In the genomic region with DNA sequence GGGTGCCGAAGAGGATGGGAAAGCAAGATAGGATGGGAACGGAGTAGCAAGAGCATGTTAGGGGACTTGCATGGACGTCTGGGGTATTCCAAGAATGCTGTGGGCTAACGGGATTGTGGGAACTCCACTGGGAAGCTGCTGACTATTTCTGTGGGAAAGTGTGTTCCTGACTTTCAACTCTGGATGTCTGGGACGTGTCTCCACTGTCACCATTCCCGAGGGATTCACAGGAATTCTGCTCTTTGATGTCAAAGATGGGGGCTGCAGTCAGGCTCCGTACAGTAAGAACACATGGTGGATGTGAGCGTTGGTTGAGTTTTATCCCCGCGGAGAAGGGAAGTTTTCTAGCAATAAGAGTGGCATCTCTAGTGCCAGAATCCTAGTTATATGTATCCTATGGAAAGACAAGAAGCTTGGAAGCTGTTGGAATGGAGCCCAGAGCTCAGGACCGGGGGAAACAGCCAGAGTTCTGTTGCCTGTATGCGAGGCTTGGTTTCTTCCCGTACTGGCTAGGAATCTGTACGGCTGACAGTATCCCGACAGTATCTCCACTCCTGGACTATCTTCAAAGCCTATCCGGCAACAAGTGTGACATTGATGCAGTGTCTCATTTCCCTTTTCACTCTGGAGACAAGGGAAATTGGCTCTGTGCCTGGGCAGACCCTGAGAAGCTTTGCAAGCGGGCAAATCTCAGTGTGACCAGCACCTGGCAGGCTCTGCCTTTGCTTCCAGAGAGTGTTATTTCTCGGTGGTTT, we compare ENCODE assay signal across 8 mouse cellular contexts. TPM values are rescaled to one million over a fixed set of nuclear protein-coding genes. Genes with fewer than 3 reads are reported as not detected.
DNase-seq lines count a peak whose midpoint lies in the region; ATAC-seq and TF ChIP-seq lines count a peak whose summit lies in the region.

No protein-coding gene starts in this region.

- H3K27ac ChIP-seq in midbrain, embryonic 12.5 days (replicated peaks): no peak overlapping the region
- no peak overlapping the region for H3K27ac ChIP-seq in midbrain, embryonic 10.5 days (replicated peaks)
- peak overlapping the region; percentile 57 for H3K27ac ChIP-seq in hindbrain, postnatal 0 days
- H3K27ac ChIP-seq in liver, postnatal 0 days (ENCODE audit: low read depth): no peak overlapping the region

- TF ChIP-seq EP300 in liver, postnatal 0 days (IDR thresholded peaks at IDR 0.05; ENCODE audit: low read depth): no peak

- peak; percentile 47 to 77 for DNase-seq in adrenal gland, adult (ENCODE audit: inconsistent age in 2 of 2, low spot score in 1 of 2)
- DNase-seq in adrenal gland, adult 18-20 months (ENCODE audit: low spot score in 2 of 2): no peak
- DNase-seq in midbrain, embryonic 10.5 days (ENCODE audit: low spot score): no peak
- DNase-seq in hindbrain, postnatal 0 days (ENCODE audit: low spot score): peak; percentile 91
- peak; percentile 62 for DNase-seq in lung, postnatal 36 days
- DNase-seq in liver, postnatal 0 days: no peak
- no peak for DNase-seq in B cell, adult 2 months

- H3K9me3 ChIP-seq in midbrain, embryonic 12.5 days: no peaks in the 10 kb centered on the region
- H3K9me3 ChIP-seq in midbrain, embryonic 10.5 days (replicated peaks): peaks cover 12% of the 10 kb centered on the region; the same call in 1 of the 2 replicates
- no peaks in the 10 kb centered on the region for H3K9me3 ChIP-seq in hindbrain, postnatal 0 days (ENCODE audit: low read length)
- no peaks in the 10 kb centered on the region for H3K9me3 ChIP-seq in liver, postnatal 0 days (ENCODE audit: low read length)

- H3K27me3 ChIP-seq in midbrain, embryonic 12.5 days: no peaks in the 10 kb centered on the region
- H3K27me3 ChIP-seq in midbrain, embryonic 10.5 days (ENCODE audit: low read depth, poor library complexity, severe bottlenecking): no peaks in the 10 kb centered on the region
- H3K27me3 ChIP-seq in hindbrain, postnatal 0 days (ENCODE audit: insufficient read depth, low read length): no peaks in the 10 kb centered on the region
- H3K27me3 ChIP-seq in liver, postnatal 0 days (ENCODE audit: insufficient read depth, low read length): no peaks in the 10 kb centered on the region

- H3K4me1 ChIP-seq in midbrain, embryonic 12.5 days: peaks cover 4% of the 10 kb centered on the region; the same call in 1 of the 2 replicates
- peaks cover 5% of the 10 kb centered on the region; the same call in 1 of the 2 replicates for H3K4me1 ChIP-seq in midbrain, embryonic 10.5 days
- H3K4me1 ChIP-seq in hindbrain, postnatal 0 days (ENCODE audit: insufficient read depth, low read length): peaks cover 6% of the 10 kb centered on the region; the same call in 1 of the 2 replicates
- H3K4me1 ChIP-seq in liver, postnatal 0 days (ENCODE audit: insufficient read depth): peaks cover 10% of the 10 kb centered on the region; the same call in 1 of the 2 replicates

- TF ChIP-seq CTCF in hindbrain, postnatal 0 days (IDR thresholded peaks at IDR 0.05; ENCODE audit: low read depth): no peak
- no peak for TF ChIP-seq CTCF in liver, postnatal 0 days (IDR thresholded peaks at IDR 0.05; ENCODE audit: low read depth)

- H3K9ac ChIP-seq in midbrain, embryonic 12.5 days (replicated peaks): no peak overlapping the region
- no peak overlapping the region for H3K9ac ChIP-seq in hindbrain, postnatal 0 days (replicated peaks; ENCODE audit: low read length)
- no peak overlapping the region for H3K9ac ChIP-seq in liver, postnatal 0 days (replicated peaks)

- 0 out of 2 replicates have a peak, but pooled peaks have one; percentile 23 for ATAC-seq in midbrain, embryonic 12.5 days (ENCODE audit: low FRiP score, low read depth)
- peak; percentile 81 for ATAC-seq in hindbrain, postnatal 0 days
- ATAC-seq in liver, postnatal 0 days: no peak

- H3K4me2 ChIP-seq in midbrain, embryonic 12.5 days (replicated peaks): no peak overlapping the region
- H3K4me2 ChIP-seq in hindbrain, postnatal 0 days (ENCODE audit: low read depth, low read length): peak overlapping the region; percentile 40
- H3K4me2 ChIP-seq in liver, postnatal 0 days (ENCODE audit: low read depth, low read length): no peak overlapping the region

- H3K36me3 ChIP-seq in midbrain, embryonic 12.5 days: no peaks in the 10 kb centered on the region
- no peaks in the 10 kb centered on the region for H3K36me3 ChIP-seq in midbrain, embryonic 10.5 days
- no peaks in the 10 kb centered on the region for H3K36me3 ChIP-seq in hindbrain, postnatal 0 days (ENCODE audit: insufficient read depth, low read length)
- H3K36me3 ChIP-seq in liver, postnatal 0 days (replicated peaks; ENCODE audit: insufficient read depth, low read length): no peaks in the 10 kb centered on the region

- 70% methylated on average over 18 of the region's 18 CpGs for WGBS in midbrain, embryonic 12.5 days
- WGBS in midbrain, embryonic 10.5 days: 78% methylated on average over 18 of the region's 18 CpGs
- WGBS in hindbrain, postnatal 0 days: 26% methylated on average over 18 of the region's 18 CpGs
- WGBS in liver, postnatal 0 days (ENCODE audit: insufficient replicate concordance): 57% methylated on average over 18 of the region's 18 CpGs

- H3K4me3 ChIP-seq in midbrain, embryonic 12.5 days: no peak overlapping the region
- no peak overlapping the region for H3K4me3 ChIP-seq in midbrain, embryonic 10.5 days
- H3K4me3 ChIP-seq in hindbrain, postnatal 0 days (ENCODE audit: low read length): no peak overlapping the region
- H3K4me3 ChIP-seq in liver, postnatal 0 days (ENCODE audit: low read depth, low read length): no peak overlapping the region

RNA-seq across cellular contexts. Expression of gene Aebp2, which starts 44.2 kb away (rescaled TPM):
- 10 to 100 TPM; 44.8 to 45.6 TPM for total RNA-seq in adrenal gland, adult 18-20 months (2021)
- 24.8 and 27.1 TPM in 2 replicates for polyA plus RNA-seq in midbrain, embryonic 12.5 days (2016; fragmentation: Nextera tagmentation; extraction: Ambion mirVana)
- 12.3 and 14.9 TPM in 2 replicates for polyA plus RNA-seq in midbrain, embryonic 10.5 days (2016; fragmentation: Nextera tagmentation; extraction: Ambion mirVana)
- 29.3 and 30.4 TPM in 2 replicates for total RNA-seq in hindbrain, postnatal 0 days (2014; rRNA removed)
- 5.1 and 5.9 TPM in 2 replicates for polyA plus RNA-seq in hindbrain, postnatal 0 days (2015; fragmentation: Nextera tagmentation; extraction: Ambion mirVana)
- 3.5 and 3.7 TPM in 2 replicates for polyA plus RNA-seq in liver, postnatal 0 days (2015; fragmentation: Nextera tagmentation; extraction: Ambion mirVana)

Comparison
In these comparisons a context has a peak if more than half of its experiments do, and no peak if none do; other contexts are left out.
1. DNase-seq: peak in adrenal gland, adult (2 of 2), hindbrain, postnatal 0 days (single experiment) and lung, postnatal 36 days (single experiment); none in adrenal gland, adult 18-20 months (0 of 2), midbrain, embryonic 10.5 days (single experiment), liver, postnatal 0 days (single experiment) and B cell, adult 2 months (0 of 2).